Mouse (Mus musculus) megakaryocyte-erythroid progenitor cell, adult 5-6 weeks (primary cell): ENCODE data around the gene Gm42688. TPM values are rescaled to one million over a fixed set of nuclear protein-coding genes. Genes with fewer than 3 reads are reported as not detected.

Experiments used
- ATAC-seq: replicated peaks from 2 replicates; pipeline ENCODE4 v1.8.0; 2016; ENCODE audit warnings: mild to moderate bottlenecking, inconsistent platforms; ENCODE audit not compliant: severe bottlenecking, poor library complexity, low FRiP score, low TSS enrichment
- total RNA-seq, 2 experiments: library from RNA; stranded (forward) in 1 of 2; stranded (reverse) in 1 of 2; fragments of 200-1000, 215-1000 nt in 1 of 2; fragments of >200 nt in 1 of 2; fragmentation: Nextera tagmentation in 1 of 2; gene quantifications; 2 replicates each; pipeline ENCODE4 v1.2.3; 2014 to 2017

The Gm42688 gene
- total RNA-seq, 2 experiments from 2014 or later: 5.4 to 8.3 TPM

DNA sequence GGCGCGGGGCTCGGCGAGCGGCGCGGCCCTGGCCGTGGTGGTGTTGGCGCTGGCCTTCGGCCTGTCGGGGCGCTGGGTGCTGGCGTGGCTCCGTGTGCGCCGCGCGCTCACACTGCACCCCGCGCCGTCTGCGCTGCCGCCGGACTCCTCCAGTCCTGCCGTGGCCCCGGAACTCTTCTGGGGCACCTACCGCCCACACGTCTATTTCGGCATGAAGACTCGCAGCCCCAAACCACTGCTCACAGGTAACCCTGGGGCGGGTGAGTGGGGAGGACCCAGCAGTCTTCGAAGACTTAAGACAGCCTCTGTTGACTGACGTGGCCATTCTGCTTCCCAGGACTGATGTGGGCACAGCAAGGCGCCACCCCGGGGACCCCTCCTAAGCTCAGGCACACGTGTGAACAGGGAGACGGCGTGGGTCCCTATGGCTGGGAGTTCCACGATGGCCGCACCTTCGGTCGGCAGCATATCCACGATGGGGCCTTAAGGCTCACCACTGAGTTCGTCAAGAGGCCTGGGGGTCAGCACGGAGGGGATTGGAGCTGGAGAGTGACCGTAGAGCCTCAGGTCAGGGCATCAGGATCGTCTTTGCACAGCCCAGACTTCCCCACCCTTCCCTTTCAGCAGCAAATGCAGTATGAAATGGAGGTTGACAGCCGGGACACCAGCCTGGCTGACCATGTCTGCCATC is 14.4 kb downstream of the Gm42688 start:
- ATAC-seq: no peak

DNA sequence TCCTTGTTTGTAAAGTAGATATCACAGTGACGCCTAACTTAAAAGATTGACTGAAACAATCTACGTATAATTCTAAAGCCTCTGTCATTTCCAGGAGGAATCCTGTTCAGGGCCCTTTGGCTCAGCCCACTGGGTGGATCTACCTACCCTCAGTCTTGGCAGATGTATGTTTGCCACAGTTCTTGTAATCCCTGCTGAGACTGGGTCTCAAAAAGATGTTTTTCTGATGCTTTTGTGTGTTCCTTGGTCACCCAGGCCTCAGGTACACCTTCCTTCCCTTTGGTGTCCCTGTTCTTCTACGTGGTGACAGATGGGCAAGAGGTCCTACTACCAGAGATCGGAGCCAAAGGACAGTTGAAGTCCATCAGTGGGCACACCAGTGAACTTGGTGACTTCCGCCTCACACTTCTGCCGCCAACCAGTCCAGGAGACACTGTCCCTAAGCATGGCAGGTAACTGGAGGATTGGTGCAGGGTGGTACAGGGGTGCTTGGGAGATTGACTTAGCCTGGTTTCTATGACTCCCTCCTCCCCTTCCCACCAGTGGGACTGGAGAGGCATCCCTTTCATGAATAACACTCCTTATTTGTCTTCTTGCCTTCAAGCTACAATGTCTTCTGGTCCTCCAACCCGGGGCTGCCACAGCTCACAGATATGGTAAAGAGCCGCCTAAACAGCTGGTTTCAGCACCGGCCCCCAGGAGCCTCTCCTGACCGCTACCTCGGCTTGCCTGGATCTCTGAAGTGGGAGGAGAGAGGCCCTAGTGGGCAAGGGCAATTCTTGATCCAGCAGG is 15.2 kb downstream of the Gm42688 start:
- no peak for ATAC-seq

DNA sequence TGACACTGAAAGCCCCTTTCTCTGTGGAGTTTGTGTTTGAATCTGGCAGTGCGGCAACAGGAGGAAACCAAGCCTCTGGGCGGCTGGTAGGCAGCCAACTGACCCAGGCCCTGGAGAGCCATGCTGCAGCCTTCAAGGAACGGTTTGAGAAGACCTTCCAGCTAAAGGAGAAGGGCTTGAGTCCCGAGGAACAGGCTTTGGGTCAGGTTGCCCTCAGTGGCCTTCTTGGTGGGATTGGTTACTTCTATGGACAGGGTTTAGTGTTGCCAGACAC is 15.7 kb downstream of the Gm42688 start:
- no peak for ATAC-seq

DNA sequence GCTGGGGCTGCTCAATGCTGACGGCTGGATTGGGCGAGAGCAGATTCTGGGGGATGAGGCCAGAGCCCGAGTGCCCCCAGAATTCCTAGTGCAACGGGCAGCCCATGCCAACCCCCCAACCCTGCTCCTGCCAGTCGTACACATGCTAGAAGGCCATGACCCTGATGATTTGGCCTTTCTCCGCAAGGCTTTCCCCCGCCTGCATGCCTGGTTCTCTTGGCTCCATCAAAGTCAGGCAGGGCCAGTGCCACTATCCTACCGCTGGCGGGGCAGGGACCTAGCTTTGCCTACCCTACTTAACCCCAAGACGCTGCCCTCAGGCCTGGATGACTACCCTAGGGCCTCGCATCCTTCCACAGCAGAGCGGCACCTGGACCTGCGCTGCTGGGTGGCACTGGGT is 16.2 kb downstream of the Gm42688 start:
- no peak for ATAC-seq

DNA sequence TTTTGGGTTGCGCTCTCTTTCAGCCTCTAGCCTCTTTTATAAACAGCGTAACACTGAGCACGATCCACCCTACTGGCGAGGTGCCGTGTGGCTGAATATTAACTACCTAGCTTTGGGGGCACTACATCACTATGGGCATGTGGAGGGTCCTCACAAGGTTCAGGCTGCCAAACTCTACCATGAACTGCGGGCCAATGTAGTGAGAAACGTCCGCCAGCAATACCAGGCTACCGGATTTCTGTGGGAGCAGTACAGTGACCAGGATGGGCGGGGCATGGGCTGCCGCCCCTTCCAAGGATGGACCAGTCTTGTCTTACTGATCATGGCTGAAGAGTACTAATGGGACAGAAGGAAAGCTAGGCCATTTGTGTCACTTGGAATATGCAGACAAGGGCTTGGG is 17.0 kb downstream of the Gm42688 start:
- no peak for ATAC-seq

DNA sequence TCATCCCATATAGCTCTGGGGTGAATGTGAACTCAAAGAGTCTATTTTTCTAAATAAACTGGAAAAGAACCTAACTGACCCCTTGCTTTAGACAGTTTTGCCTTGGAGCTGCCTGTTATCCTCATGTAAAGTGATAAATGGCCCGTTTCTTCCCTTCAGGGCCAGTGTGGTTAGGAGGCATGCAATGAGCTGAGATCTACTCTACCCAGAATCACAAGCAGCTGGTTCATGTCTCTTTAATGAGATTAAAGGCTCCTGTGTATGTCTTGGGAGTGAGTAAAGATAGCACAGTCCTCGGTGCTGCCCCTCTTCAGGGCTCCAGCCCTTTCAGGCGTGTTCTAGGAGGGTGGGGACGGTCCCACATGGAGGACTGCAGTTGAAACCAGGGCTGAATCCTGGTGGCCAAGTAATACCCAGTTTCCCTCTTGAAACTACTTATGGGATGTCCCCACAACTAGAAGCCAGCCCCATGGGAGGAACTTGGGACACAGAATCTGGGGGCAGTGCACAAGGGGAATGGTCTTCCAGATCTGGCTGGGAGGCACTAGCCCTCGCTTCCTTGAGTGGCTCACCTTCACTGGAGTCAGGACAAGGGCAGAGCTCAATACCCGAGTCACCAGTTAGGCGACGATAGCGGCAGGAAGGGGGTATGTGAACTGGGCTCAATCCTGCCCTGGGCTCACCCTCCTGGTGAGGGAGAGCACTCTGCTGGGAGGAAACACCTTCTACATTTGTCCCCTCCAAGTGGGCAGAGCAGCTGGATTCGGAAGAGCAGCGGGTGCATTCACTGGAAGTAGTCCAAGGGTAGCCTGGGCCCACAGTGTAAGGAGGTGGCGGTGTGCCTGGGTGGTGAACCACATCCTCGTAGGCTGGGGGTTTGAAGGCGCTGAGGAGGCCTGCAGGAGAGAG is 17.7 kb downstream of the Gm42688 start:
- ATAC-seq: no peak

DNA sequence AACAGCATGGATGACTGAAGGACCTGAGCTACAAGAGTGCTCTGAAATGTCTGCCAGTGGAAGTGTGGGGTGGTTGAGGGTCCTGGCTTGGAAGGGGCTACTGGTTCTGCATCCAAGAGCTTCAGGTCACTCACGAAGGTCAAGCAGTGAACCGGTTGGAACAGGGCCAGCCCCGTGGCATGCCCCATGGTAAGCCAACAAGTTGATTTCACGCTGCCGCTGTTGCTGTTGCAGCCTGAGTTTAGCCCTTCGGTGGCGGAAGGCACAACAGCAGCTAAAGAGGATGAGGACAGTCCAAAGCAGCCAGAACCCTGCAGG is 18.3 kb downstream of the Gm42688 start:
- ATAC-seq: no peak

DNA sequence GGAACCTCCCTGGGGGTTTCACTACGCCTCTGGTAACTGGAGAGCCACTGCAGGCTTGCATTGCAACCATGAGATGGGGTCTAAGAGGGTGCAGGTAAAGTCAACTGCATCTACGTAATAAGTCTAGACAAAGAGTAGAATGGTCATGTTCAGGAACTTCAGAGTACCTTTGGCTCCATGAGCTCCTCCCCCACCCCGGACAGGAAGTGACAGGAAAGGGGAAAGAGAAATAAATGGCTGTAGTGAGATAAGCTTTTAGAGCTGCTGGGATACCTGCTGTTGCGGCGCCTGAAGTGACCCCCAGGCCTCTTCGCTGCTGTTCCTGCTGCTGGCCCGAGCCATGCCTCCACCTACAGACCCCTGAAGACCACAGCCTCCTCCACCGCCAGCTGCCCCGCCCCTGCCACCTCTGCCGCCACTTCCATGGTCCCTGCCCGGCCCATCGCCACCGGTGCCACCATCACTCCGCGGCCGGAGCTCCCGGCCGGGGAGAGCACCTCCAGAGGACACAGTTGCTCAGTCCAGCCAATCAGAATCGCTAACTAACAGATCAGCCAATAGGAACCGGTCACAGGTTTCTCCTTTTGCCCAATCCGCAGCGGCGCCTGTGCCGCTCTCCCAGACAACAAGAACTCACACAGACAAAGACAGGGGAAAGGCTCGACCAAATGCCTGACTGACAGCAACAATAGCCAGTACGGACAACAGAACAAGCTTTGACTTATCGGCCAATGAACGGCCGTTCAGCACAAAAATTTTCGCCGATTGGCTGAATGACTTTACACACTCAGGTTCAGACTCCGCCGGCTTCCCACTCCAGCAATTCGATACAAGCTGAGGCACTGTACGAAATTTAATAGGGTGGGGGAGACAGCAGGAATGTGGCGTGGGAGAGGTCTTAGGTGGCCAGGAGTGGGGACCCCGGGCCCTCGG is 19.8 kb downstream of the Gm42688 start, which contains the start of gene Wbp1:
Gene Wbp1, minus strand, starts transcription at position 630 of the 933 bp plus-strand sequence.
- ATAC-seq: peak; percentile 88

DNA sequence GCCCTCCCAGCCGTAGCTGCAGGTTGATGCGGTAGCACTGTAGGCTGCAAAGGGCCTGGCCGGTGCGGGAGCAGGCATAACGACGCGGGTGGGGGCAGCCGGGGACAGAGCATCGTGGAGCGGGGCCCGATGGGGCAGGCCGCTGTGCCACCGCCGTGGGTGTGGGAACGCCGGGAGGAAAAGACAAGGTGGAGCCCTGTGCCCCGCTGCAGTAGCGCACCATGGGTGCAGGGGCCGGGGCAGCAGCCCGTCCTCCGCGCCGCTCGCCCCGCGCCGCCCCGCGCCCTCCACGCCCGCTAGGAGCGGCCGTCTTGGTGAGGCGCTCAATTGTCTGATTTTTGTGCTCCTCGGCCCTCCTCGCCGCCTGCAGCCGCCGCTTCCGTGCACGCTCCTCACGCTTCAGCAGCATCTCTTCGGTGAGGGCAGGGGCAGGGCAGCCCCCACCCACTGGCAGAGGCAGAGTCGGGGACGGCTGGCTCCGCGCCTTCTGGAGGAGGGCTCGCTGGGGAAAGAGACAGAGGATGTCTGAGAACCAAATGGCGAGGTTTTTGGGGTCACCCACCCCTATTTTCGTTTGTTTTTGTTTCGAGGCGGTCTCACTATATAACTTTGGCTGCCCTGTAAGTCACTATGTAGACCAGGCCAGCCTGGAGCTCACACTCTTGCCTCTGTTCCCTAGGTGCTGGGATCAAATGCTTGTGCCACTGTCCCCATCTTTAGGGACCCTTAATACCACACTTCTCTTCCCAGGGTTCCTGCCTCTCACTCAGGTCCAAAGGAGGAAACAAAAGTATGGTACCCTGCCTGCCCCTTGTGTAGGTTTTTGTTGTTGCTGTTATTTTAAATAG is 20.7 kb downstream of the Gm42688 start:
- ATAC-seq: peak; percentile 10

DNA sequence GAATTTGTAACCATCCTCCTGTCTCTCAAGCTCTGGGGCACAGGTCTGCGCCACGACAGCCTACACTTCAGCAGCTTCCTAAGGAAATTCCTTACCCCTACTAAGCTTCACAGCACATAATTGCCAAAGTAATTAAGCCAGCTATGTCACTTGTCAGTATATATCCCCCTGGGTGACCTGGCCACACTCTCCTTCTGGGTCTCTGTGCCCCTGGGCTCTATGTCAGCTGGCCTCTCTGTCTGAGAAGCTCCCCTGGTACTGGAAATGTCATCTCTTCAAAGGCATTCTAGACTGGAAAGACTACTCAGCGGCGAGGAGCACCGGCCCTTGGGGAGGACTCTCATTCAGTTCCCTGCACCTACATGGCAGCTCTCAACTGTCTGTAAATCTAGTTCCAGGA is 21.5 kb downstream of the Gm42688 start:
- no peak for ATAC-seq

DNA sequence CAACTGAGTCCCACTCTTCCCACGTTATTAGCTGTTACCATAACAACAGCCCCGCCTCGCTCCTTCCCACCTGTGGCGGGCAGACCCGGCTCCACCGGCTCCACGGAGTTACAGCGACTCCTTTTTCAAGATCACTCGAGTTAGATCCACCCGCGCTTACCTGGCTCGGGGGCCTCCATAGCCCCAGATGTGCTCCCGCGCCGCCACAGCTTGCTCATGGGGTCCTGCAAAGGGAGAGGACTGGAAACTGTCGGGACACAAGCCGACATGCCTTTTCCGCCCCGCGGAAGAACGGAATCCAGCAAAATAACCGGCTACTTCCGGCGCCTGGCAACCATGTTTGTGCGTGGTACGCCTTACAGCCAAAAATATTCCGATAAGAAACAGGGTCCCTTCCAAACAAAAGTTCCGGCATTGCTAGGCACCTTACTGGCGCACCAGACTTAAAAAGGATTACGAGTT is 23.5 kb downstream of the Gm42688 start:
- peak; percentile 14 for ATAC-seq

DNA sequence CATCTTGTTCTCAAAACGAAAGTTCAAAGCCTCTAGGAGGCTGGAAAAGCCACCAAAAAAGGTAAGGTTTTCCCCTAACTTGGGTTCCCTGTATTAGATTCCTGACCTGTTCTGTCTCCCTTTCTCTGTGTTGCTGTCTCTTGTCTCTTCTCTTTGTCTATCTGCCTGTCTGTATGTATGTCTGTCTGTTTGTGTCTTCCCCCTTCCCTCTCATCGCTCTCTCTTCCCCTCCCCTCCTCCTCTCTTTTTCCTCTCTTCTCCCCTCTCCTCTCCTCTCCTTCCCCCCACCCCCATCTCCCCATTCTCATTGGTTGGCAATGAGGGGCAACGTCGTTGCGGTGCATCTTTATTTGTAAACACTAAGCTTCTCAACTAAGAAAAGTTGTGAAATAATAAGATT is 23.9 kb downstream of the Gm42688 start, which contains the start of gene Ino80b:
Gene Ino80b, minus strand, starts transcription at position 101 of the 400 bp plus-strand sequence.
- no peak for ATAC-seq

DNA sequence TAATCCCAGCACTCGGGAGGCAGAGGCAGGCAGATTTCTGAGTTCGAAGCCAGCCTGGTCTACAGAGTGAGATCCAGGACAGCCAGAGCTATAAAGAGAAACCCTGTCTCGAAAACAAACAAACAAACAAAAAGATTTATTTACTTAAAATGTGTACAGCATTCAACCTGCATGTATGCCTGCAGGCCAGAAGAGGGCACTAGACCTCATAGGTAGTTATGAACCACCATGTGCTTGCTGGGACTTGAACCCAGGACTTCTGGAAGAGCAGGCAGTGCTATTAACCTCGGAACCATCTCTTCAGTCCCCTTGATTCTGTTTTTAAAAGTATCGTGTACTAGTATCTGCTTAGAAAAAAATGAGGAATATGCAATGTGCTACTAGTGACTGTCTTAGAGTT is 26.0 kb downstream of the Gm42688 start:
- ATAC-seq: no peak

DNA sequence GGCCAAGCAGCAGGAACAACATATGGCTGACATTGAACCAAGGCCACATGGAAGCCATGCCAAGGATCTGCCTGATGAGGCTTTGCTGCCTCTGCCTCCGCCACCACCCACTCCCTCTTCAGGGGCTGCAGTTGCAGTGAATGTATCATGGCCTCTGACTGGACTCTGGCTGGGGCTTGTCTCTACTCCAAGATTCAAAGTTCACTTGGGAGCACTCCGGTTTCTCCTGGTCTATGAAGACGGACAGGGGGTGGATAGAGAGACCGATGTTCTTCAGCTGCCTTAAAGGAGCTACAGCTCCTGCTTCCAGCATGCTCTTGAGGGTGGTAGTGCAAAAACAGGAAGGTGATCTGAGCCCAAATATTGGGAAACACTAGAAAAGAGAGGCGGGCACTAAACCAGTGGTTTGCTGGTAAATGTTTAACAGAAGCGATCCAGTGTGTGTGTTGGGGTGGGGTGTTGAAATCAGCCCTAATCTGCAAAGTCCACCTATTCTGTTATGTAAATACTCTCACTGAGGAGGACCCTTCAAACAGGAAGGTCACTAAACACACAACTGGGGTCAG is 30.1 kb downstream of the Gm42688 start:
- ATAC-seq: no peak

DNA sequence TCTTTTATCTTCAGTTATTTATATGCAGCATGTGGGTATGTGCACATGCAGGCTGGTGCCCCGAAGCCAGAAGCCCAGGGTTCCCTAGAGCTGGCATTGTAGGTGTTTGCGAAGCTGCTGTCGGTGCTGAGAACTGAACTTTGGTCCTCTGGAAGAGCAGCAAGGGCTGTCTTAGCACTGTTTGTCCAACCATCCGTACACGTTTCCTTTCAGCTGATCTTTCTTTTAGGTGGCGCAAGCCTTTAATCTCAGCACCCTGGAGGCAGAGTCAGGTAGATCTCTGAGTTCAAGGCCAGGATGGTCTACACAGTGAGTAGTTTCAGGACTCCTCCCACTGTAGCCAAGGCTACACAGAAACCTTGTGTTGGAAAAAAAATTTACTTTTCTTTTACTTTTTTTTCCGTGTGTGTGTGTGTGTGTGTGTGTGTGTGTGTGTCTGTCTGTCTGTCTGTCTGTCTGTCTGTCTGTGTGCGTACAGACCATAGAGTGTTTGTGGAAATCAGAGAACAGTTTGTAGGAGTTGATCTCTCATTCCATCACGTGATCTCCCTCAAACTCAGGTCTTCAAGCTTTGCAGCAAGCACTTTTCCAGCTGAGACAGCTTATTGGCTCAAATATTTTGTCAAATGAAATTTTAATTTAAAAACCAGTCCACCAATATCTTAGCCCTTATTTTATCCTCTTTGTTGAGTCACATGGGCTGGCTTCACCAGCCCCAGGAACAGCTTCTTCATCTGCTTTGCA is 30.9 kb downstream of the Gm42688 start:
- ATAC-seq: no peak

DNA sequence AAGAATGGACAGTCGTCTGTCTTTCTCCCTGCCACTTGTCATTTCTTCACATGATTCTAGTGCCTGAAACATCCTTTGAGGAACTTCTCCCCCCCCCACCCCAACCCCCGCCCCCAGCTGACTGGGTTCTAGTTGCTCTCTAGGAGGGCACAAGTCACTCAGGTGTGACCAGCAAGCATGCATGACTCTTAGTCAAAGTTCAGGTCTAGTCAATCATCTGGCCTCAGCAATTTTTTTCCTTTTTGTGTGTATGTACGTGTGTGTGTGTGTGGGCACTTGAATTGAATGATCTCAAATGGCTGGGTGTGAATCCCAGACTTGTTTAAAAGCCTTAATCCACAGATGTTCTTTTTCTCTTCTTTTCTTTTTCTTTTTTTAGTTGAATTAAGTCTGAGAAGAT is 32.8 kb downstream of the Gm42688 start:
- ATAC-seq: no peak

DNA sequence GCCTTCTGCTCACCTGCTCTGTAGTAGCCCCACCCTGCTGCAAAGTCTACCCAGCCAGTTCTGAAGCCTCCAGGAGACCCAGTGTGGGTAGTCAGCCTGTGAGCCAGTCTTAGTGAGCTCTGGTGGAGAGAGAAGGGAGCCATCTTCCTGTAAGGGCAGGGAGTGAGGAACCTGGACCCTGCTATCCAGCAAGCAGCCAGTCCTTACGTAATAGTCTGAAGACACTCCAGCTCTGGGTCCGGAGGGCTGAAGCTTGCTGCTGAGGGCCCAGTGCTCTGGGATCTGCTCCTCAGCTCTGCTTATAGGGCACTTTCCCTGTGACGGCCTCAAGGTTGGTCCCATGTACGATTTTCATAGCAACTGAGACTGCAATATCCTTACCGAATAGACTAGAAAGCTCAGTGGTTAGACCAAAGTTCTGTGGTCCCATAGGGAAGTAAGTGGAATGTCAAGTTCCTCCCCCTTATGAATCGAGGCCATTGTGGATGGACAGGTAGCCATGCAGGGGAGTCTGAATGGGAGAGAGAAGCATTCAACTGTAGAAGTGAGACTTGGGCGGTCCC is 33.6 kb downstream of the Gm42688 start, which contains the start of gene Rtkn:
Gene Rtkn, plus strand, starts transcription at position 513 of the 563 bp plus-strand sequence.
- no peak for ATAC-seq
